Mouse (Mus musculus): ENCODE results near the gene Vash1. TPM values are rescaled to one million over a fixed set of nuclear protein-coding genes. Genes with fewer than 3 reads are reported as not detected.

Vash1 gene
- total RNA-seq (2022) = 1 to 10 TPM; 2.4 to 5.8 (median 3.9) TPM

GRCm38 (mm10) chr12:86678591-86679545 lies at the start of gene Vash1:
Vash1 (plus strand) TSS chr12:86678700.
- DNase-seq = no peak

GRCm38 (mm10) chr12:86628783-86629172 lies 49.7 kb upstream of the Vash1 start:
- DNase-seq = no peak

GRCm38 (mm10) chr12:86641763-86642162 lies 36.7 kb upstream of the Vash1 start:
- DNase-seq = no peak

GRCm38 (mm10) chr12:86644512-86645273 lies 33.8 kb upstream of the Vash1 start:
- DNase-seq = no peak

- DNase-seq = no peak
These were observed 33.0 kb upstream of the Vash1 start for GRCm38 (mm10) chr12:86645494-86645893.

- DNase-seq = no peak
These were observed 31.7 kb upstream of the Vash1 start for GRCm38 (mm10) chr12:86646831-86647230.

- no peak for DNase-seq
These were observed 31.2 kb upstream of the Vash1 start for GRCm38 (mm10) chr12:86647279-86647678.

- no peak for DNase-seq
These were observed 30.8 kb upstream of the Vash1 start for GRCm38 (mm10) chr12:86647736-86648135.

GRCm38 (mm10) chr12:86648489-86648888 lies 30.0 kb upstream of the Vash1 start:
- DNase-seq = no peak

GRCm38 (mm10) chr12:86651301-86651860 lies 27.1 kb upstream of the Vash1 start:
- no peak for DNase-seq

- DNase-seq = peak; percentile 71
These were observed 25.9 kb upstream of the Vash1 start for GRCm38 (mm10) chr12:86652570-86653041.

GRCm38 (mm10) chr12:86659447-86659968 lies 19.0 kb upstream of the Vash1 start:
- no peak for DNase-seq

GRCm38 (mm10) chr12:86660466-86660865 lies 18.0 kb upstream of the Vash1 start:
- no peak for DNase-seq

- DNase-seq = no peak
These were observed 12.8 kb upstream of the Vash1 start for GRCm38 (mm10) chr12:86665656-86666055.

- no peak for DNase-seq
These were observed 10.1 kb upstream of the Vash1 start for GRCm38 (mm10) chr12:86668404-86668803.

GRCm38 (mm10) chr12:86672105-86672504 lies 6.4 kb upstream of the Vash1 start:
- no peak for DNase-seq

- DNase-seq = no peak
These were observed 6.0 kb upstream of the Vash1 start for GRCm38 (mm10) chr12:86672507-86672906.

GRCm38 (mm10) chr12:86679546-86679930 lies 1.0 kb downstream of the Vash1 start:
- DNase-seq = no peak

GRCm38 (mm10) chr12:86679991-86680491 lies 1.5 kb downstream of the Vash1 start:
- DNase-seq = no peak

GRCm38 (mm10) chr12:86680591-86681193 lies 2.2 kb downstream of the Vash1 start:
- no peak for DNase-seq

GRCm38 (mm10) chr12:86681626-86682025 lies 3.1 kb downstream of the Vash1 start:
- DNase-seq = no peak

GRCm38 (mm10) chr12:86682178-86682577 lies 3.7 kb downstream of the Vash1 start:
- DNase-seq = no peak

Data from adrenal gland, adult 8-10 months (tissue).